In genomic region chr14:49316493-49316894, GRCm38 (mm10) we compare ENCODE assay signal across 22 mouse cellular contexts.
A peak's percentile ranks its signal among the peaks of the same experiment; 100 is the strongest.
DNase-seq lines count a peak whose midpoint lies in the region; ATAC-seq and TF ChIP-seq lines count a peak whose summit lies in the region.
"Had no signal": no experiment of that assay in that cellular context is flagged by ENCODE, and none has a peak within 500 bp of the region (broad histone marks: within the 10 kb centered on the region; RNA-seq: fewer than 3 reads in every experiment).

No protein-coding gene starts in this region.

- intact Hi-C loops in left cerebral cortex, postnatal 10 days (cut with DNase I) = no loop called here

- peak overlapping the region; percentile 27; the same call in 1 of the 2 replicates for H3K27ac ChIP-seq in forebrain, embryonic 12.5 days
- H3K27ac ChIP-seq in forebrain, embryonic 15.5 days (replicated peaks) = no peak overlapping the region
- no peak overlapping the region for H3K27ac ChIP-seq in kidney, postnatal 0 days
- H3K27ac ChIP-seq in kidney, adult 2 months (ENCODE audit: insufficient read depth, low read depth, low read length) = no peak overlapping the region
- H3K27ac ChIP-seq in midbrain, embryonic 12.5 days (replicated peaks) = no peak overlapping the region
- H3K27ac ChIP-seq: embryonic facial prominence, embryonic 13.5 days; heart, embryonic 15.5 days; kidney, embryonic 15.5 days; neural tube, embryonic 15.5 days had no signal

- DNase-seq in kidney, postnatal 0 days (ENCODE audit: low spot score) = peak; percentile 34
- DNase-seq in kidney, adult 2 months = no peak
- no peak for DNase-seq in retina, embryonic 14.5 days (ENCODE audit: low spot score)
- no peak for DNase-seq in left cerebral cortex, postnatal 10 days (ENCODE audit: extremely low spot score in 1 of 2, low spot score in 2 of 2)
- DNase-seq: adrenal gland, postnatal 36 days; cerebellum, adult 18-20 months; gastrocnemius, postnatal 14 days; heart, postnatal 4 days; layer of hippocampus, postnatal 36 days; lung, postnatal 10 days; right cerebral cortex, postnatal 14 days; spleen, adult 18-20 months; thymus, postnatal 36 days had no signal

- TF ChIP-seq POLR2A in kidney, adult 2 months (IDR thresholded peaks at IDR 0.05; ENCODE audit: low read depth, low read length) = no peak

- H3K4me2 ChIP-seq in forebrain, embryonic 12.5 days = no peak overlapping the region
- no peak overlapping the region for H3K4me2 ChIP-seq in forebrain, embryonic 15.5 days (replicated peaks)
- no peak overlapping the region for H3K4me2 ChIP-seq in kidney, postnatal 0 days (ENCODE audit: low read length)
- H3K4me2 ChIP-seq in midbrain, embryonic 12.5 days (replicated peaks) = no peak overlapping the region
- H3K4me2 ChIP-seq: embryonic facial prominence, embryonic 13.5 days; heart, embryonic 15.5 days; kidney, embryonic 15.5 days; neural tube, embryonic 15.5 days had no signal

- no peaks in the 10 kb centered on the region for H3K9me3 ChIP-seq in forebrain, embryonic 12.5 days
- H3K9me3 ChIP-seq in forebrain, embryonic 15.5 days = no peaks in the 10 kb centered on the region
- no peaks in the 10 kb centered on the region for H3K9me3 ChIP-seq in kidney, postnatal 0 days (replicated peaks; ENCODE audit: low read length)
- no peaks in the 10 kb centered on the region for H3K9me3 ChIP-seq in midbrain, embryonic 12.5 days
- H3K9me3 ChIP-seq: embryonic facial prominence, embryonic 13.5 days; heart, embryonic 15.5 days; kidney, embryonic 15.5 days; neural tube, embryonic 15.5 days had no signal

- peaks cover 29% of the 10 kb centered on the region for H3K4me1 ChIP-seq in forebrain, embryonic 12.5 days
- H3K4me1 ChIP-seq in forebrain, embryonic 15.5 days = peaks cover 22% of the 10 kb centered on the region
- no peaks in the 10 kb centered on the region for H3K4me1 ChIP-seq in kidney, postnatal 0 days (replicated peaks; ENCODE audit: insufficient read depth, low read length)
- no peaks in the 10 kb centered on the region for H3K4me1 ChIP-seq in kidney, adult 2 months (ENCODE audit: control insufficient read depth, insufficient read depth, low read length)
- H3K4me1 ChIP-seq in midbrain, embryonic 12.5 days = peaks cover 27% of the 10 kb centered on the region
- H3K4me1 ChIP-seq: heart, embryonic 15.5 days; megakaryocyte, embryonic 14.5 days had no signal

- no peak for ATAC-seq in forebrain, embryonic 12.5 days (ENCODE audit: low FRiP score)
- ATAC-seq in forebrain, embryonic 15.5 days (replicated peaks) = no peak
- ATAC-seq in kidney, postnatal 0 days (replicated peaks; ENCODE audit: low FRiP score, low read depth) = no peak
- ATAC-seq in midbrain, embryonic 12.5 days (ENCODE audit: low FRiP score, low read depth) = peak; percentile 50; the same call in 1 of the 2 replicates
- ATAC-seq: intestine, embryonic 16.5 days had no signal

- TF ChIP-seq CTCF in kidney, postnatal 0 days (IDR thresholded peaks at IDR 0.05; ENCODE audit: low read depth) = no peak
- no peak for TF ChIP-seq CTCF in kidney, adult 2 months (conservative IDR thresholded peaks at IDR 0.05; ENCODE audit: insufficient read depth, insufficient read length, low read depth, low read length)

- no peak overlapping the region for H3K4me3 ChIP-seq in forebrain, embryonic 12.5 days (replicated peaks)
- H3K4me3 ChIP-seq in forebrain, embryonic 15.5 days = no peak overlapping the region
- H3K4me3 ChIP-seq in kidney, postnatal 0 days (replicated peaks; ENCODE audit: low read depth, low read length) = no peak overlapping the region
- H3K4me3 ChIP-seq in kidney, adult 2 months (ENCODE audit: insufficient read depth, low read depth, low read length) = no peak overlapping the region
- no peak overlapping the region for H3K4me3 ChIP-seq in midbrain, embryonic 12.5 days
- H3K4me3 ChIP-seq: embryonic facial prominence, embryonic 13.5 days; heart, embryonic 15.5 days; kidney, embryonic 15.5 days; megakaryocyte, embryonic 14.5 days; neural tube, embryonic 15.5 days had no signal

- no peaks in the 10 kb centered on the region for H3K27me3 ChIP-seq in forebrain, embryonic 12.5 days
- no peaks in the 10 kb centered on the region for H3K27me3 ChIP-seq in forebrain, embryonic 15.5 days
- no peaks in the 10 kb centered on the region for H3K27me3 ChIP-seq in kidney, postnatal 0 days (ENCODE audit: insufficient read depth, low read length)
- H3K27me3 ChIP-seq in kidney, adult 2 months (replicated peaks; ENCODE audit: control insufficient read depth, insufficient read depth, low read length) = no peaks in the 10 kb centered on the region
- 0 out of 2 replicates have a peak, but pooled peaks cover 6% of the 10 kb centered on the region for H3K27me3 ChIP-seq in midbrain, embryonic 12.5 days
- H3K27me3 ChIP-seq: embryonic facial prominence, embryonic 13.5 days; heart, embryonic 15.5 days; kidney, embryonic 15.5 days; megakaryocyte, embryonic 14.5 days; neural tube, embryonic 15.5 days had no signal

- no peaks in the 10 kb centered on the region for H3K36me3 ChIP-seq in forebrain, embryonic 12.5 days (replicated peaks)
- H3K36me3 ChIP-seq in forebrain, embryonic 15.5 days = no peaks in the 10 kb centered on the region
- H3K36me3 ChIP-seq in kidney, postnatal 0 days (ENCODE audit: insufficient read depth, low read length) = no peaks in the 10 kb centered on the region
- no peaks in the 10 kb centered on the region for H3K36me3 ChIP-seq in kidney, adult 2 months (ENCODE audit: control insufficient read depth, insufficient read depth, low read length)
- H3K36me3 ChIP-seq in midbrain, embryonic 12.5 days = no peaks in the 10 kb centered on the region
- H3K36me3 ChIP-seq: embryonic facial prominence, embryonic 13.5 days; heart, embryonic 15.5 days; kidney, embryonic 15.5 days; neural tube, embryonic 15.5 days had no signal

- no peak overlapping the region for H3K9ac ChIP-seq in forebrain, embryonic 12.5 days
- H3K9ac ChIP-seq in forebrain, embryonic 15.5 days (replicated peaks) = no peak overlapping the region
- H3K9ac ChIP-seq in kidney, postnatal 0 days (ENCODE audit: low read depth, low read length) = no peak overlapping the region
- no peak overlapping the region for H3K9ac ChIP-seq in midbrain, embryonic 12.5 days (replicated peaks)
- H3K9ac ChIP-seq: embryonic facial prominence, embryonic 13.5 days; heart, embryonic 15.5 days; kidney, embryonic 15.5 days; neural tube, embryonic 15.5 days had no signal

- WGBS in forebrain, embryonic 12.5 days = 10% methylated on average over 5 of the region's 5 CpGs
- 5% methylated on average over 5 of the region's 5 CpGs for WGBS in forebrain, embryonic 15.5 days
- WGBS in kidney, postnatal 0 days = 15% methylated on average over 5 of the region's 5 CpGs
- WGBS in kidney, adult 2 months = 43% methylated on average over 5 of the region's 5 CpGs
- WGBS in midbrain, embryonic 12.5 days = 12% methylated on average over 5 of the region's 5 CpGs
